Mouse (Mus musculus) cerebellum, adult 2 months (tissue): ENCODE results near the gene 2310057J18Rik.

Source experiments
- CTCF ChIP-seq: fragments of 200-500 bp; IDR thresholded peaks from 2 replicates; pipeline ENCODE4 v1.5.1; 2011; ENCODE audit warnings: low read depth, mild to moderate bottlenecking, control low read depth, low read length, moderate library complexity, borderline replicate concordance; ENCODE audit not compliant: insufficient read depth
- POLR2A ChIP-seq: fragments of 200-500 bp; IDR thresholded peaks from 2 replicates; pipeline ENCODE4 v1.6.1; 2011; ENCODE audit warnings: low read length, control low read depth, borderline replicate concordance; ENCODE audit not compliant: insufficient read depth

GRCm38 (mm10) chr10:28997776-28998175, 11.7 kb upstream of the 2310057J18Rik start:
- no peak for TF ChIP-seq POLR2A
- TF ChIP-seq CTCF: no peak
